8 mouse cellular contexts compared by ENCODE assay signal in the genomic region with DNA sequence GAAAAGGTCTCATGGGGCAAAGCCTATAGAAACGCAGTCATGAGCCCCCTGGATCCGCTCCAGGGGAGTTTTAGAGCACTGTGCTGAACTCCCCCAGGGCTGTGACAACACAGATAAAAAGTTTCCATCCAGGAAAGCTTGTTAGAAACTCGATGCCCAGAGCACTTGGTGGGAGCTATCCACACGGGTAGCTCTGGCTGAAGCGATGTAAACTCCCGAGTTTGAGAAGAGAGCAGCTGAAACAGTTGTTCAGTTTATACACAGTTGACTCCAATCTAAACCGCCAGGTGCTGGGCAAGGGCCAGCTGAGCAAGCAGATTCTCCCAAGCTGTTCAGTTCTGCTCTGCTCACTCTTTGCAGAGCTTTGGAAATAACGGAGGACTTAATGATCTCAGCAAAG. TPM values are rescaled to one million over a fixed set of nuclear protein-coding genes. Genes with fewer than 3 reads are reported as not detected.
DNase-seq lines count a peak whose midpoint lies in the region; ATAC-seq lines count a peak whose summit lies in the region.

No protein-coding gene starts in this region.

- DNase-seq in heart, adult 11 months: no peak
- DNase-seq in NIH3T3 (ENCODE audit: low read depth): peak; percentile 31
- DNase-seq in embryonic facial prominence, embryonic 14.5 days (ENCODE audit: low spot score): peak; percentile 83
- DNase-seq in kidney, postnatal 36 days: peak; percentile 56 to 73
- no peak for DNase-seq in urinary bladder, adult 2 months (ENCODE audit: low spot score)
- DNase-seq in adrenal gland, adult 8-10 months: no peak

- ATAC-seq in heart, embryonic 14.5 days (ENCODE audit: insufficient number of reproducible peaks, insufficient read depth, low FRiP score, low read depth): peak; percentile 80
- peak; percentile 63; the same call in 1 of the 2 replicates for ATAC-seq in embryonic facial prominence, embryonic 14.5 days (ENCODE audit: low read depth)
- ATAC-seq in stomach, embryonic 16.5 days (ENCODE audit: insufficient read depth, low FRiP score): no peak

- H3K9me3 ChIP-seq in heart, embryonic 14.5 days (ENCODE audit: control insufficient read depth, low read length): no peaks in the 10 kb centered on the region
- no peaks in the 10 kb centered on the region for H3K9me3 ChIP-seq in embryonic facial prominence, embryonic 14.5 days (ENCODE audit: control insufficient read depth, low read length)
- H3K9me3 ChIP-seq in stomach, embryonic 16.5 days (replicated peaks; ENCODE audit: control insufficient read depth, low read length): no peaks in the 10 kb centered on the region

- H3K36me3 ChIP-seq in heart, embryonic 14.5 days (ENCODE audit: control insufficient read depth, insufficient read depth, low read length): no peaks in the 10 kb centered on the region
- no peaks in the 10 kb centered on the region for H3K36me3 ChIP-seq in embryonic facial prominence, embryonic 14.5 days (ENCODE audit: control insufficient read depth, insufficient read depth, low read length)
- no peaks in the 10 kb centered on the region for H3K36me3 ChIP-seq in stomach, embryonic 16.5 days (ENCODE audit: control insufficient read depth, insufficient read depth, low read length)

- no peak overlapping the region for H3K9ac ChIP-seq in heart, embryonic 14.5 days (ENCODE audit: low read length)
- no peak overlapping the region for H3K9ac ChIP-seq in embryonic facial prominence, embryonic 14.5 days (ENCODE audit: low read depth, low read length)
- no peak overlapping the region for H3K9ac ChIP-seq in stomach, embryonic 16.5 days (ENCODE audit: low read length)

- WGBS in heart, embryonic 14.5 days: 12% methylated on average over 8 of the region's 8 CpGs
- WGBS in embryonic facial prominence, embryonic 14.5 days: 26% methylated on average over 8 of the region's 8 CpGs
- WGBS in stomach, embryonic 16.5 days: 21% methylated on average over 8 of the region's 8 CpGs

- peak overlapping the region; percentile 30; the same call in 1 of the 2 replicates for H3K4me2 ChIP-seq in heart, embryonic 14.5 days (ENCODE audit: low read length)
- 0 out of 2 replicates have a peak overlapping the region, but pooled peaks have one; percentile 4 for H3K4me2 ChIP-seq in embryonic facial prominence, embryonic 14.5 days (ENCODE audit: low read depth, low read length)
- H3K4me2 ChIP-seq in stomach, embryonic 16.5 days (ENCODE audit: low read depth, low read length): 0 out of 2 replicates have a peak overlapping the region, but pooled peaks have one; percentile 6

- peaks cover 6 to 18% of the 10 kb centered on the region in 2 experiments for H3K4me1 ChIP-seq in heart, embryonic 14.5 days (ENCODE audit: control insufficient read depth in 2 of 2, insufficient read depth in 2 of 2, low read length in 2 of 2)
- H3K4me1 ChIP-seq in embryonic facial prominence, embryonic 14.5 days (ENCODE audit: control insufficient read depth, insufficient read depth, low read length): peaks cover 3% of the 10 kb centered on the region
- peaks cover 9% of the 10 kb centered on the region; the same call in 1 of the 2 replicates for H3K4me1 ChIP-seq in stomach, embryonic 16.5 days (ENCODE audit: control insufficient read depth, insufficient read depth, low read length)

- H3K27me3 ChIP-seq in heart, embryonic 14.5 days (ENCODE audit: control insufficient read depth, insufficient read depth, low read length): no peaks in the 10 kb centered on the region
- H3K27me3 ChIP-seq in embryonic facial prominence, embryonic 14.5 days (replicated peaks; ENCODE audit: control insufficient read depth, insufficient read depth, low read length): no peaks in the 10 kb centered on the region
- H3K27me3 ChIP-seq in stomach, embryonic 16.5 days (ENCODE audit: control insufficient read depth, insufficient read depth, low read length): no peaks in the 10 kb centered on the region

- H3K27ac ChIP-seq in heart, embryonic 14.5 days (replicated peaks in 1 of 2; ENCODE audit: control insufficient read depth in 1 of 2, insufficient read depth in 1 of 2, low read depth in 2 of 2, low read length in 2 of 2): peak overlapping the region; percentile 2 to 49; a peak in 2 of 4 replicates
- peak overlapping the region; percentile 44 for H3K27ac ChIP-seq in embryonic facial prominence, embryonic 14.5 days (replicated peaks; ENCODE audit: low read depth, low read length)
- H3K27ac ChIP-seq in stomach, embryonic 16.5 days (ENCODE audit: low read length): peak overlapping the region; percentile 49; the same call in 1 of the 2 replicates

- H3K4me3 ChIP-seq in heart, embryonic 14.5 days (ENCODE audit: control insufficient read depth in 1 of 2, insufficient read depth in 1 of 2, low read depth in 1 of 2, low read length in 2 of 2): no peak overlapping the region
- no peak overlapping the region for H3K4me3 ChIP-seq in embryonic facial prominence, embryonic 14.5 days (ENCODE audit: low read depth, low read length)
- no peak overlapping the region for H3K4me3 ChIP-seq in stomach, embryonic 16.5 days (replicated peaks; ENCODE audit: low read length)

RNA-seq across cellular contexts. Expression of a gene that starts 37.2 kb away (rescaled TPM):
- polyA plus RNA-seq in heart, embryonic 14.5 days (2014; fragmentation: Nextera tagmentation; extraction: Ambion mirVana): 39.4 and 40.9 TPM in 2 replicates
- 38.0 and 52.7 TPM in 2 replicates for polyA plus RNA-seq in embryonic facial prominence, embryonic 14.5 days (2014; fragmentation: Nextera tagmentation; extraction: Ambion mirVana)
- polyA plus RNA-seq in stomach, embryonic 16.5 days (2015; fragmentation: Nextera tagmentation; extraction: Ambion mirVana): 51.6 and 52.0 TPM in 2 replicates
- polyA plus RNA-seq in urinary bladder, adult 2 months (2012; rRNA removed): 11.7 and 14.0 TPM in 2 replicates
- total RNA-seq in adrenal gland, adult 8-10 months (2022): 10 to 100 TPM; 40.1 to 61.6 (median 48.3) TPM

Comparison
In these comparisons a context has a peak if more than half of its experiments do, and no peak if none do; other contexts are left out.
1. DNase-seq: peak in NIH3T3 (single experiment), embryonic facial prominence, embryonic 14.5 days (single experiment) and kidney, postnatal 36 days (2 of 2); none in heart, adult 11 months (single experiment), urinary bladder, adult 2 months (single experiment) and adrenal gland, adult 8-10 months (single experiment).
2. Peak in every context shown above with its lines, with median percentiles within 50 percentile points of each other: H3K27ac ChIP-seq and H3K4me2 ChIP-seq.